Mouse (Mus musculus) adrenal gland, adult 8-10 months (tissue): Measurements from ENCODE around the gene Cdc34b. TPM values are rescaled to one million over a fixed set of nuclear protein-coding genes. Genes with fewer than 3 reads are reported as not detected.

Experiments used
- DNase-seq: peaks from one replicate; pipeline ENCODE4 v3.0.0; 2022
- total RNA-seq, 4 experiments: library from RNA; stranded (reverse); gene quantifications; 2 replicates each; pipeline ENCODE4 v1.2.4; 2022

Gene Cdc34b
- total RNA-seq, 4 experiments from 2014 or later = 0.41 to 0.56 TPM; not detected in 2

DNA sequence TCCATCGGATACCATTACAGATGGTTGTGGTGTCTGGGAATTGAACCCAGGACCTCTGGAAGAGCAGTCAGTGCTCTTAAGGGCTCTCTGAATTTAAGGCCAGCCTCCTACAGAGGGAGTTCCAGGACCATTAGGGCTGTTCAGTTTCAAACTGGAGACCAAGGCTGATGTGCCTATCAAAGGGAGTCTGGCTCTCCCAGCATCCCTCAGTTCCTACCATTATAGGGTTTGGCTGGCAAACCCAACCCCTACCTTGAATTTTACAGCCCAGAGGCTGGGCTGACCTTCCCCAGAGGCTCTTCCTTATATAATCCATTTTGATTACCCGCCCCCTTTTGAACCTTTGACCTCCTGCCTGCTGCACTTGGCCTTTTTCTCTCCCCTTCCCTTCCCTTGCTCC is 5.8 kb upstream of the Cdc34b start:
- DNase-seq = no peak

DNA sequence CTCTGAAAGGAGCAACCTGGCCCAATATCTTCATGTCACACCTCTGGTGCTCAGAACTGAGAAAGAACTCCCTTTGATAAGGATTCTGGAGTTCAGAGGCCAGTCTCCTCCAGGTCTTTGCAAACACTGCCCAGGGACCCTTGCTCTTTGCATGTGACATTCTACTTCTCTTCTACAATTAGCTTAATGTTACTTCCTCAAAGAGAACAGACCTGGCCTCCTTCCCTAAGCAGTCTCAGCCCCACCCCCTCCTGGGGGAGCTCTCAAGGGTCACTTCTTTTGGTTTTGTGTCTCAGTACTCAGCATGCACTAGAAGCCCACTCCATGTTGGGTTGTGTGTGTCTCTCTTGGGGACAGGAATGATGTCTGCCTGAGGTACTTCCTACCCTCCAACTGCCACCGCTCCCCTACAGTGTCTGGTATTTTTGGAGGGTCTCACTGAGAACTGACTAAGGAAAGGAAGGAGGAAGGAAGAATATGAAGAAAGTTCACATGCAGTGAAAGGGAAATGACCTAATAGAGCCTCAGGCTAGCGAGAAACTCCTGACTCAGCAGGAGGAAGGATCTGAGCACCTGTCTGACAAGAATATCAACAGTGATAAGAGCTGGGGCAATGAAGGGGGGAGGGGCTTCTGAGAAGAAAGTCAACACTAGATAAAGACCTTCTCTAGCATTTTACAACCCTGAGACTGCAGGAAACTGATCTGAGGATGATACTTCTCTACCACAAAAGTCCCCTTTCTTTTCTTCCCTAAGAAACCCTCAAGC is 11.5 kb downstream of the Cdc34b start:
- DNase-seq = no peak

DNA sequence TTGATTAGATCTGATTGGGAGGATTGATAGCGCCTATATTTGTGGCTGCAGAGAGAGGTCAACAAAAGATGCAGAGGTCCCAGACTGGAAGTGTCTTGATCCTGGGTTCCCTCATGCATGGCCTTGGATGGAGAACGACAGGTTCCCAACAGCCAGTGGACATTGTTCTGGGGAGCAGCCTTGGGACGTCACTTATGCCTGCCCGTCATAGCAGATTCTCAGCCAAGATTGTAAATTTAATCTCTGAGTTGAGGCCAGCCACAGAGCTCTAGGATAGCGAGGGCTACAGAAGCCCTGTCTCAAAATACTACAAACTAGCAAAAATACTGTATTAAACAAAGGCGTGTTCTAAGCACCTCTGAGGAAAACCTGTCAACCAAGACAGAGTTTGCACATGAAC is 18.3 kb downstream of the Cdc34b start:
- DNase-seq = no peak

DNA sequence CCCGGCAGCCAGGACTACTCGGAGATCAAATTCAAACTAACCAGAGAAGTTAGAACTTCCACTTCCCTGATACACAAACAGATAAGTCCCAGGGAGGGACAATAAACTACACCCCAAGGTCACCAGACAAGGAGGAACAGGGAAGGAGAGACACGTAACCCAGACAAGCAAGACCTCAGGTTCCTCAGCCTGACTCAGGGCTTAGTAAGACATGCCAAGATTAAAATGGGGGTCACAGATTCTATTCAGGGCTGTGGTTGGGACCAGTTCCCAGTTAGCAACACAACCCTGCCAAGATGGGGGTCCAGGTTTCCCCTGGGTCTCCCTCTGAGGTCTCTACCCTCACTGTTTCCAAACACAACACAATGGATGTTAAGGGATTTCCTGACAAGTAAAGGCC is 18.8 kb downstream of the Cdc34b start:
- DNase-seq = no peak

DNA sequence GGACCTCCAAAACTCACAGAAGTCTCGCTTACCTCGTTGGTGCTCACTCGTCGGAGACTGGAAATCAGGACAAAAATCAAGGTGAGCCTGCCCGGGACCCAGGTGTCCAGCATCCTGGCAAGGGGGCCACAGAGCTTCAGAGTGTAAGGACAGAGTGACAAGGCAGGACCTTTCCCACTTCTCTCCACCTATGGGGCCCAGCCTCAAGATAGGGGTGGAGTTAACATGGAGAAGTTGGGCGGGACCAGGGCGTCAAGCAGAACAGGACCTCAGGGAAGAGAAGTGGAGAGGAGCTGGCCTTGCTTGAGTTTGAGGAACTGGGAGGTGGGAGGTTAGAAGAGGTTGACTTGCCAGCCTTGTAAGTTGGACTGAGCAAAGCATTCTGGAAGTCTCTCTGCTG is 19.2 kb downstream of the Cdc34b start:
- no peak for DNase-seq

- DNase-seq = peak; percentile 31
Measured at GRCm38 (mm10) chr11:94762281-94762680, 20.7 kb downstream of the Cdc34b start.

DNA sequence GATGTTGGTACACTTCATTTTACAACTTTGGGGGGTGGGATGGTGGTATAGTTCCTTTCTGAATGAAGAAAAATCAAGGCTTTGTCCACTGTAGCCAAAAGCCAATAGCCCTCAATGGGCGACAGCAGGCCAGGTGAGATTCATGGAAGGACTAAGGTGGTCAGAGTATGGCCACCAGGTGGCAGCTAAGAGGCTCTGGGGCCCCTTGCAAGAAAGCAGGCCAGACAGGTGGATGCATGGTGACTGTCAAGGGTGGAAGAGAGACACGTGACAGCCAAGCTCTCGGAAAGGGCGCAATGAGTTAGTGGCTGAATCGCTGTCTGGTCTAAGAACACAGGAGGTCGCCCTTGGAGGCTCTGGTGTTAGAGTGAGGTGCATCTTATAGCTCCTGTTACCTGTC is 21.2 kb downstream of the Cdc34b start:
- DNase-seq = no peak

DNA sequence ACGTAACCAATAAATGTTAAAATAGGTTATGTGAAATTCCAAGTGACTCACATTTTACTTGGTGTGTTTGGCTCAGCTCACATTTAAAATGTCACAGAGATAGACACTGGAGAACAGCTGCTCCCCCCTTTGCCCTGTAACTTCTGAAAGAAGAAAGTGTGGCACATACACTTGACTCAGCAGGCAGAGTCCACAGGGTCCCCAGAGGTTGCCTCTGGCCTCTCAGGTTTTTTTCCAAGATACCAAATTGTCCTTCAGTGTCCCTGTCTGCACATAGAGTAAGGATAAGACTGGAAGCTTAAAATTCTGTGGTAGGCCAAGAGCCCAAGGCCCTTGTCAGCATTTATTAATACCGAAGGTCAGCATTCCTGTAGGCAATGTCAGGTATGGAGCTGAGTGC is 25.7 kb downstream of the Cdc34b start:
- no peak for DNase-seq

- DNase-seq = no peak
Measured at GRCm38 (mm10) chr11:94772363-94773055, 30.9 kb downstream of the Cdc34b start.

- no peak for DNase-seq
Measured at GRCm38 (mm10) chr11:94773851-94774250, 32.3 kb downstream of the Cdc34b start.

DNA sequence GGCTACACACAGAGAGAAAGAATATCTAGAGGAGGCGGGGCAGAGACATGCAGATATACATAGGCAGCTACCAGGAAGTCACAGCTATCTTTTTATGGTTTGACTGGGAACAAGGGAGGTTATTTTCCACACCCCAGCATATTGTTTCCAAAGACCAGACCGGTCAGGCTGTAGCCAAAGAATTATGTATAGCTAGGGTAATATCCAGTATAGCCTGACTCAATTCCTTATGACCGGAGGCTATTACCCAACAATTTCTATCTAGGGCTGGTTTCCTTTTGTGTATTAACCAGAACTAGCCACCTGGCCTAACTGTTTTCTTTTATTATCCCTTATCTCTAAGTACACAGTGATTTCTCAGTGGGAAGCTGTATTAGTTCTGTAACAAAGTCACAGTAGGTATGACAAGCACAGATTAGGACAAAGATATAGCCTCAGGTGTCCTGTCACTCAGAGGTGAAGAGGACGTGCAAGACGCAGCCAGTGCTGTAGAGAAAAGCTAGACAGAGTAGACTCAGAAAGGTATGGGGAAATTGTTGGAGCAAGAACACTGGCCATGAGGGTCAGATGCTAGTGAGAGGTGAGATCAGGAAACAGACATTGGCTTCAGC is 33.4 kb downstream of the Cdc34b start:
- DNase-seq = no peak

DNA sequence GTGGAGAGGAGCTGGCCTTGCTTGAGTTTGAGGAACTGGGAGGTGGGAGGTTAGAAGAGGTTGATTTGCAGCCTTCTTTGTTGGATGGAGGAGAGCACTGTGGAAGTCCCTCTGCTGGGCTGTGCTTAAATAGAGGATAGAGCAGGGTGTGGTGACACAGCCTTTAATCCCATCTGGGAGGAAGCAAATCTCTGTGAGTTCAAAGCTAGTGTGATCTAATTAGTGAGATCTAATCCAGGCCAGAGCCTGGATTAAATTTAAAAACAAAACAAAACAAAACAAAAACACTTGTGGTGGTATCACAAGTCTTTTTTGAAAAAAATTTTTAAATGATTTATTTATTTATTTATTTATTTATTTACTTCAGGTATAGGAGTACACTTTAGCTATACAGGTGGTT is 41.0 kb downstream of the Cdc34b start, which contains the start of gene Tmem92:
Gene Tmem92 (minus strand): TSS at position 101 of the 400 bp plus-strand sequence.
- no peak for DNase-seq

DNA sequence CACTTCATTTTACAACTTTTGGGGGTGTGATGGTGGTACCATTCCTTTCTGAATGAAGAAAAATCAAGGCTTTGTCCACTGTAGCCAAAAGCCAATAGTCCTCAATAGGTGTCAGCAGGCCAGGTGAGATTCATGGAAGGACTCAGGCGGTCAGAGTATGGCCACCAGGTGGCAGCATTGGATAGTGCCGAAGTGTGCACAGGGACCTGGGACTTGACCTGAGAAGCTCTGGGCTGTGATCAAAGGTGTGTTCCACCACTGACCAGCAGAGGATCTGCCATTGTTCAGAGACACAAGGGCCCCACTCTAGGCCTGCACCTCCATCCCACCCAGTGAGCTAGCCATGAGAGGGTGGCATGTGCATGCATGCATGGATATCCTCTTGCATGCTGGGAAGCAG is 43.7 kb downstream of the Cdc34b start:
- DNase-seq = no peak

- no peak for DNase-seq
Measured at GRCm38 (mm10) chr11:94791700-94792099, 50.1 kb downstream of the Cdc34b start.

Other genes starting within 250 kb of the Cdc34b start
- 10 to 100 TPM; 45.0 to 65.6 (median 56.0) TPM for gene Epn3, start 241.8 kb upstream of the Cdc34b start, total RNA-seq
- 10 to 100 TPM; 10.3 to 17.9 (median 13.4) TPM for gene Mycbpap, start 220.0 kb upstream of the Cdc34b start, total RNA-seq
- gene Rsad1, start 192.5 kb upstream of the Cdc34b start, total RNA-seq = 10 to 100 TPM; 15.3 to 35.4 (median 25.1) TPM
- under 1 TPM in 1 of 4 experiments, not detected in 3; 0.21 TPM for gene Chad, start 176.7 kb upstream of the Cdc34b start, total RNA-seq
- gene Acsf2, start 139.9 kb upstream of the Cdc34b start, total RNA-seq = 100 to 1,000 TPM; 191 to 242 (median 213) TPM
- gene Lrrc59, start 112.0 kb upstream of the Cdc34b start, total RNA-seq = 100 to 1,000 TPM in 2 of 4 experiments, 10 to 100 TPM in 2; 91.8 to 129 (median 106) TPM
- 10 to 100 TPM; 71.9 to 79.9 (median 77.6) TPM for gene Mrpl27, start 88.0 kb upstream of the Cdc34b start, total RNA-seq
- 1 to 10 TPM in 1 of 4 experiments, under 1 TPM in 2, not detected in 1; 0.42 to 1.2 (median 0.62) TPM for gene Eme1, start 87.8 kb upstream of the Cdc34b start, total RNA-seq
- 10 to 100 TPM; 13.4 to 24.5 (median 18.0) TPM for gene Xylt2, start 64.3 kb upstream of the Cdc34b start, total RNA-seq
- not detected for gene Gm11541, start 37.3 kb upstream of the Cdc34b start, total RNA-seq
- not detected for gene Tmem92, start 40.9 kb downstream of the Cdc34b start, total RNA-seq
- gene Col1a1, start 194.4 kb downstream of the Cdc34b start, total RNA-seq = 10 to 100 TPM; 25.9 to 57.5 (median 32.5) TPM
- gene Hils1, start 225.8 kb downstream of the Cdc34b start, total RNA-seq = not detected
- gene Sgca, start 234.5 kb downstream of the Cdc34b start, total RNA-seq = not detected
- gene Ppp1r9b, start 249.3 kb downstream of the Cdc34b start, total RNA-seq = 100 to 1,000 TPM; 116 to 149 (median 131) TPM